Mouse (Mus musculus): ENCODE results near the gene Stt3b. TPM values are rescaled to one million over a fixed set of nuclear protein-coding genes. Genes with fewer than 3 reads are reported as not detected.
A peak's percentile ranks its signal among the peaks of the same experiment; 100 is the strongest.

Gene Stt3b
- total and polyA plus RNA-seq, 2 experiments from 2014 or later: 66.0 to 111 TPM

DNA sequence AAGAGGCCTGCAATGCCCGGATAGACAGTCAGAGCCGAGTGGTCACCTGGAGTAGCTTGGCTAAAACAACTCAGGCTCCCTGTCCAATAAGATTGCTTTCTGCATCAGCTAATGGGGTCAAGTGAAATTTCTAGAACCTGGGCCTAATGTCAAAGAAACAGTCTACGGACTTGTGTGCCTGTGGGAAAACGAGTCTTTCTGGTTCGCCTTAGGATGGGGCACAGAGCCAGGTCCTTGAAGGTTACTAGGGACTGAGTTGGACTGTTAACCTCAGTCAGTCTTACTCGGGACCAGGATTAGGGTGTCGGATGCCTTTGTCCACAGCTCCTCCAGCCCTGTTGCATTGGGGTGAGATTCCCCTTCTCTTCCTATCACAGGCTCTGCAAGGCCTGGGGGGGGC is 113.1 kb downstream of the Stt3b start:
- no peak overlapping the region for H3K4me2 ChIP-seq (ENCODE audit: low read depth, low read length)
- no peaks in the 10 kb centered on the region for H3K9me3 ChIP-seq (ENCODE audit: low read length)
- WGBS: 66% methylated on average over 7 of the region's 7 CpGs
- no peak overlapping the region for H3K9ac ChIP-seq (replicated peaks; ENCODE audit: low read length)
- DNase-seq (ENCODE audit: low spot score) (no peak), ATAC-seq (no peak)
- no peak overlapping the region for H3K4me3 ChIP-seq (ENCODE audit: low read length)
- TF ChIP-seq CTCF (IDR thresholded peaks at IDR 0.05; ENCODE audit: low read depth): no peak
- no peaks in the 10 kb centered on the region for H3K36me3 ChIP-seq (ENCODE audit: insufficient read depth, low read length)
- no peak overlapping the region for H3K27ac ChIP-seq
- no peaks in the 10 kb centered on the region for H3K4me1 ChIP-seq (ENCODE audit: insufficient read depth, low read length)
- H3K27me3 ChIP-seq (ENCODE audit: insufficient read depth, low read length): no peaks in the 10 kb centered on the region

DNA sequence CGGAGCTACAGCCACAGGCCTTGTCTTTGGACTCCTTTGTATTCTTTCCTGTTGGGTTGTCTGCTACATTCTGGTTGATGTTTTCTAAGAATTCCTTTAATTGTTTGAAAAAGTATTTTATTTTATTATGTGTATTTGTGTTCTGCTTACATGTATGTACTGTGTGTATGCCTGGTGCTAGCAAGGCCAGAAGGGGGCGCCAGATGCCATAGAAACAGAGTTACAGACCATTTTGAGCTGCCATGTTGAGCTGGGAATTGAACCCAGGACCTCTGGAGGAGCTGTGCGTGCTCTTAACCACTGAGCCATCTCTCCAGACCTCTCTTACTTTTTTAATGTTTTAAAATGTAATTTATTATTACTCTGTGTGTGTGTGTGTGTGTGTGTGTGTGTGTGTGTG is 117.3 kb downstream of the Stt3b start:
- WGBS: 71% methylated on average over 3 of the region's 3 CpGs
- H3K27me3 ChIP-seq (ENCODE audit: insufficient read depth, low read length): no peaks in the 10 kb centered on the region

More for the DNA sequence above, 117.3 kb downstream of the Stt3b start:
- Histone ChIP-seq H3K27ac (no peak overlapping the region), H3K9me3 (ENCODE audit: low read length) (no peaks in the 10 kb centered on the region), H3K36me3 (ENCODE audit: insufficient read depth, low read length) (no peaks in the 10 kb centered on the region), H3K9ac (replicated peaks; ENCODE audit: low read length) (no peak overlapping the region), H3K4me2 (ENCODE audit: low read depth, low read length) (no peak overlapping the region), H3K4me1 (ENCODE audit: insufficient read depth, low read length) (no peaks in the 10 kb centered on the region), H3K4me3 (ENCODE audit: low read length) (no peak overlapping the region)
- 0 out of 2 replicates have a peak, but pooled peaks have one; percentile 17 for TF ChIP-seq CTCF (IDR thresholded peaks at IDR 0.05; ENCODE audit: low read depth)
- ATAC-seq: no peak
- no peak for DNase-seq (ENCODE audit: low spot score)

All from hindbrain, postnatal 0 days (tissue).